Mouse (Mus musculus): Measurements from ENCODE around the gene Nlrp6. TPM values are rescaled to one million over a fixed set of nuclear protein-coding genes. Genes with fewer than 3 reads are reported as not detected.
"Not testable (repeated sequence)": the region's sequence is repeated elsewhere in the genome, so short reads cannot be mapped to it uniquely, and the experiment has no call there.

The Nlrp6 gene
- polyA plus RNA-seq, 1 experiment, result not detected

DNA sequence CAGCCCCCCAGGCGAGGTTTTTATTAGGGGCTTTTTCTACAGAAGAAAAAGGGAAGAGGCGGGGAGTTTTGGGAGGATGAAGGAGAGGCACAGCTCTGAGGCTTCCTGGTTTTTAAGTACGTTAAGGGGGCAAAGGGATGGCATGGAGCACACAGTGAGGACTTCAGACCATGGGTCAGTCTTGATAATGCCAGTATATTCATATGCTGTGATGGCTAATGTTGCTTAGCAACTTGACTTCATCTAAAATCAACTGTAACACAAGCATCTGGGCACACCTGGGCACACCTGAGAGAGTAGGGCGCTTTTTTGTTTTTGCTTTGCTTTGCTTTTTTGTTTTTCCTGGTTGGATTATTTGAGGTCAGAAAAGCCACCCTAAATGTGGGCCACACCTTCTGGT, 46.2 kb downstream of the Nlrp6 start, which contains the start of gene Ifitm1:
Gene Ifitm1, plus strand, starts transcription at position 301 of the 400 bp plus-strand sequence.
- Histone ChIP-seq H3K4me1 (ENCODE audit: control insufficient read depth, insufficient read depth, low read length) (peaks cover 3% of the 10 kb centered on the region; the same call in 1 of the 2 replicates), H3K4me3 (ENCODE audit: insufficient read depth, low read length) (no peak within 1 kb of the TSS), H3K27ac (ENCODE audit: insufficient read depth, low read length) (no peak within 1 kb of the TSS)
- TF ChIP-seq CTCF (IDR thresholded peaks at IDR 0.05; ENCODE audit: borderline replicate concordance, insufficient read depth, low read length), result no peak
- no peak for TF ChIP-seq POLR2A (IDR thresholded peaks at IDR 0.05; ENCODE audit: low read depth, low read length)

DNA sequence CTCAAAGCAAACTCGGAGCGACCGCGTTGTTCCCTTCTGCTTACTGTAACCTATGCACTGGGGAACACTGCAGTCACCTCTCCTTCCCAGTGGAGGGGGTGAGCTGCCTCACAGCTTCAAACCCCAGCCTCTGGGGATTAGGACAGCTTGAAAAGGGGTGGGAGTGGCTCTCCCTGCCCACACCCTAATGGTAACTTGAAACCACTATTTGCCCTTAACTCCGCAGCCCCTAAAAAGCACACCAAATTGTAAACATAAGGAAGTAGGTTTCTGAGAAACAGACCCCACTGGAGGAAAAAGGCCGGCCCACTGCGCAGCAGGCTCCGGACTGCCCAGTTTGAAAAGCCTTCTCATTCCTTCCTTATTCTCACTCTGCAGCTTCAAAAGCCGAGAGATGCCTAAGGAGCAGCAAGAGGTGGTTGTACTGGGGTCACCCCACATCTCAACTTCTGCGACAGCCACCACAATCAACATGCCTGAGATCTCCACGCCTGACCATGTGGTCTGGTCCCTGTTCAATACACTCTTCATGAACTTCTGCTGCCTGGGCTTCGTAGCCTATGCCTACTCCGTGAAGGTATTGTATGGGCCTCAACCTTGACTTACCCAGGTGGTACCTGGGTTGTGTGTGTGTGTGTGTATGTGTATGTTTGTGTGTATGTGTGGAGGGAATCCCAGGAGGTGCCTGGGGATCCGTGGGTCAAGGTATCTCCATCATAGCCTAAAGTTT, 47.3 kb downstream of the Nlrp6 start:
- TF ChIP-seq CTCF (IDR thresholded peaks at IDR 0.05; ENCODE audit: borderline replicate concordance, insufficient read depth, low read length) (no peak), POLR2A (IDR thresholded peaks at IDR 0.05; ENCODE audit: low read depth, low read length) (no peak)
- Histone ChIP-seq H3K4me3 (ENCODE audit: insufficient read depth, low read length) (no peak overlapping the region), H3K27ac (ENCODE audit: insufficient read depth, low read length) (no peak overlapping the region), H3K4me1 (ENCODE audit: control insufficient read depth, insufficient read depth, low read length) (peaks cover 5% of the 10 kb centered on the region; the same call in 1 of the 2 replicates)

DNA sequence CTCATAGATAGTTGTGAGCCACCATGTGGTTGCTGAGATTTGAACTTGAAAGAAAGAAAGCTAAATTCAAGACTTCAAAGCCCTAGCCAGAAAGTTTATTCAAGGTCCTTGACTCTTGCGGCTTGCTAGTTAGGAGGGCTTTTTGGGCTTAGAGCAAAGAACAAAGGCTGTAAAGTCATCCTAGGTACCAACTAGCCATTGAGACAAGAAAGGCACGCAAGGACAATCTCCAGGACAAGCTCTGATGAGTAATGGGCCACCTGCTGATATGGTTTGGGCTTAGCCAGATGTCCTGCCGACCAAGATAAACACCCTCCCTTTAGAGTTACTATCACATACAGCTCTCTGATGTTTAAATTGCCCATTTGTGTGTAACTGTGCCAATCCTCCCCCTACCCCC, 48.0 kb downstream of the Nlrp6 start:
- not testable (repeated sequence) for H3K4me3 ChIP-seq (ENCODE audit: insufficient read depth, low read length); H3K27ac ChIP-seq (ENCODE audit: insufficient read depth, low read length); H3K4me1 ChIP-seq (ENCODE audit: control insufficient read depth, insufficient read depth, low read length)

DNA sequence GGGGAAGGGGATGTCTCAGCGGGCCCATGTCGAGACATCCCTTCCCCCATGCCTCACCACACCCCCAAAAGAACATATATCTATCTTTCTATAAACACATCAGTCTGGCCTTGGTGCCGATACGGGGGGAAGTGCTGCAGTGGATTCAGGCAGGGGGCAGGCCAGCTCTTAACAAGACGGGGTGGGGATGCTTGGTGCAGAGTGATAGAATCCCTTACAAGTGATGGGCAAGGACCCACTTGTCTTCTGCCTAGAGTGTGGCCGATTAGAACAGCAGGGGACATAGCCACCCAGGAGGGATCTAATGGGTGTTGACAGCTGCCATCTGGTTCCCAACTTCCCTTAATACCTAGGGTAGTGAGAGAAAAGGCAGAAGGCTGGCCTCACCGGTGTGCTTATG, 50.2 kb downstream of the Nlrp6 start:
- peaks cover 20% of the 10 kb centered on the region for H3K4me1 ChIP-seq (ENCODE audit: control insufficient read depth, insufficient read depth, low read length)
- TF ChIP-seq POLR2A (IDR thresholded peaks at IDR 0.05; ENCODE audit: low read depth, low read length) (no peak), CTCF (IDR thresholded peaks at IDR 0.05; ENCODE audit: borderline replicate concordance, insufficient read depth, low read length) (no peak)
- H3K4me3 ChIP-seq (ENCODE audit: insufficient read depth, low read length), result no peak overlapping the region
- H3K27ac ChIP-seq (ENCODE audit: insufficient read depth, low read length), result no peak overlapping the region

DNA sequence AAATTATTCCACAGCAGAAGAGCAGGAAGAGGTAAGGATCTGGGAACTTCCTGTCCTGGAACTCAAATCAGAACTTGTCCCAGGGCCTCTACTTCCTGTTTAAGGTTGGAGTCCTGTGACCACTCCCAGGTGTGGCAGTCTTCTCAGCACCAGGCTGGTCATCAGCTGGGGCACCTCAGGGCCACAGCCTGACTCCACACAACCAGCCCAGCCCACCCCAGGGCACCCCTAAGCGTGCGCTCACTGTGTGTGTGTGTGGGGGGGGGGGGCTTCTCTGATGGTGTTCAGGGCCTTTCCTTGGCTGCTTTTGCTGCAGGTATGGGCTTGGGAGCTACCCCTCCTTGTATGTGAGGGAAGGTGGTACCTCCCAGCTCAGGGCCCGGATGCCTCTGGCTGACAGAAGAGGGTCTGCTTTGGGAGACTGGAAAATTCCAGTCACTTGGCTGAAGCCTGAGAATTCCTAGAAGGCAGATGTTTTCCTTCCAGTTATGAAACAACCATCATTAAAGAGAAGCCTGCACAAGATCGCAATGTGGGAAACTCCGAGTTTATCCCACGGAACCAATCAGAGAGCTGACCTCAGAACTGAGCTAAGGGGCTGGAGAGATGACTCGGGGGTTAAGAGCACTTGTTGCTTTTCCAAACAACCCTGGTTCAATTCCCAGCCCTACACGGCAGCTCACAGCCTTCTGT, 50.9 kb downstream of the Nlrp6 start:
- TF ChIP-seq CTCF (IDR thresholded peaks at IDR 0.05; ENCODE audit: borderline replicate concordance, insufficient read depth, low read length) (no peak), POLR2A (IDR thresholded peaks at IDR 0.05; ENCODE audit: low read depth, low read length) (no peak)
- Histone ChIP-seq H3K27ac (ENCODE audit: insufficient read depth, low read length) (no peak overlapping the region), H3K4me3 (ENCODE audit: insufficient read depth, low read length) (no peak overlapping the region), H3K4me1 (ENCODE audit: control insufficient read depth, insufficient read depth, low read length) (peaks cover 20% of the 10 kb centered on the region)

DNA sequence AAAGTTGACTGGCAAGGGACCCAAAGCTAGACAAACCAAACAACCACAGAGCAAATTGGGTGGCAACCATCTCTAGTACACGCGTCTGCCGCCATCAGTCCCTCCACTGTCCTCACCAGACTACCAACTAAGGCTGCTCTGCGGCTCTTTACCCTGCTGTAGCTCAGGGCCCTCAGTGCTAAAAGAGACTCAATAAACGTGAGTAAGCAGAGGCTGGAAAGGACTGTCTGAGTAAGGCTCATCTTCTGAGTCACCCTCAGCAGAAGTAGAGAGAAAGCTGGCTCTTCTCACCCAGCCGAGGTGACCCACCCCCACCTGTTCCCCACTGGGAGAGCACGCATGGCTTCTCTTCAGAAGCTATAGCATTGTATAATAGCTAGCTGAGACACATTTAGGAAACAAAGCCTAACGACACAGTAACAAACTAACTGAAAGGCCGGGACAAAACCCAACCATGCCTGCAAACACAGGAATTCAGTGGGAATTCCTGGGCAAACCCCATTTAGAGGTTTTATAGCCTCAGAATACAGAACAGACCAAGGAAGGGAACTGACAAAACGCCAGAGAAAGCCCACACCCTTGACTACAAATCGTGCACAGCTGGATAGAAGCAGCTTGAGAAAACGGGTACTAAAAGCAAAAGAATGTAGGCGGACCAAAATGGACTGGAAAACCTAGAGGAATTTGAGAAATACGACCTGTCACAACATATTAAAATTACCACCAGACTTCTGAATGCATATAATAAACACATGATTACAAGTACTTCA, 52.9 kb downstream of the Nlrp6 start:
- peaks cover 17% of the 10 kb centered on the region for H3K4me1 ChIP-seq (ENCODE audit: control insufficient read depth, insufficient read depth, low read length)
- TF ChIP-seq POLR2A (IDR thresholded peaks at IDR 0.05; ENCODE audit: low read depth, low read length) (no peak), CTCF (IDR thresholded peaks at IDR 0.05; ENCODE audit: borderline replicate concordance, insufficient read depth, low read length) (no peak)
- peak overlapping the region; percentile 81 for H3K27ac ChIP-seq (ENCODE audit: insufficient read depth, low read length)
- H3K4me3 ChIP-seq (ENCODE audit: insufficient read depth, low read length), result no peak overlapping the region

DNA sequence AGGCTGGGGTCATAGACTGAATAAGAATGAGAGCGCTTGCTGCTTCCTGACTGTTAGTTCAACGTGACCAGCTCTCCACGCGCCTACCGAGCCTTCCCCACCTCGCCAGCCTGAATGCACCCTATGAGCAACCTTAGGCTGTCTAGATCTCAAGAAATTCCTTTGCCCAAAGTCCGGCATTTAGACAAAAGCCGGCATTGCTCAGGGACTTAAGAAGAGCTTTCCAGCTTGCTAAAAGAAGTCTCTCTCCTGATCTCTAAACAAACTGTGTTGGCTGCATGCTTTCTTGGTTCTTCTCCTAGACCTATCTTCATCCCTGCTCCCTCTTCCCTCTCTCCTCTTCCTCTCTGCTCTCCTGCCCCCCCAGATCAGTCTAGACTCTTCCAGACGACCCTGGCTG, 54.2 kb downstream of the Nlrp6 start:
- H3K4me3 ChIP-seq (ENCODE audit: insufficient read depth, low read length), result no peak overlapping the region
- TF ChIP-seq POLR2A (IDR thresholded peaks at IDR 0.05; ENCODE audit: low read depth, low read length) (no peak), CTCF (IDR thresholded peaks at IDR 0.05; ENCODE audit: borderline replicate concordance, insufficient read depth, low read length) (no peak)
- H3K27ac ChIP-seq (ENCODE audit: insufficient read depth, low read length), result 0 out of 2 replicates have a peak overlapping the region, but pooled peaks have one; percentile 43
- H3K4me1 ChIP-seq (ENCODE audit: control insufficient read depth, insufficient read depth, low read length), result peaks cover 17% of the 10 kb centered on the region

DNA sequence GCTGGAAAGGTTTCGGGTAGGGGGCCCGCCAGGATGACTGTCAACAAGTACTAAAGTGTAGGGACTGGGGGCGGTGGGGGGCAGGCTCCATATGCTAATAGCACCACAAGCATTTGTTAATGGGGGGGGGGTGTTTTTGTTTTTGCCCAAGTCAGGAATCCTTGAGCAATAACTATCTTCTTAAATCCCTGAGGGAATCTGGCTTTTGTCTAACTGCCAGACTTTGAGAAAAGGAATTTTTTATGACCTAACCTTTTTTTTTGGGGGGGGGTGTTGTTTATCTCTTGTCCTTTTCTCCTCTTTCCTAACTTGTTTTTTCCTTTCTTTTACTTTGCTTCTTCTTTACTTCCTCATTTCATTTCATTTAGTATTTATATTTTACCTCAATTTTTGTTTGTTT, 54.8 kb downstream of the Nlrp6 start:
- Histone ChIP-seq H3K4me3 (ENCODE audit: insufficient read depth, low read length) (no peak overlapping the region), H3K4me1 (ENCODE audit: control insufficient read depth, insufficient read depth, low read length) (peaks cover 17% of the 10 kb centered on the region), H3K27ac (ENCODE audit: insufficient read depth, low read length) (no peak overlapping the region)
- TF ChIP-seq POLR2A (IDR thresholded peaks at IDR 0.05; ENCODE audit: low read depth, low read length), result no peak
- no peak for TF ChIP-seq CTCF (IDR thresholded peaks at IDR 0.05; ENCODE audit: borderline replicate concordance, insufficient read depth, low read length)

DNA sequence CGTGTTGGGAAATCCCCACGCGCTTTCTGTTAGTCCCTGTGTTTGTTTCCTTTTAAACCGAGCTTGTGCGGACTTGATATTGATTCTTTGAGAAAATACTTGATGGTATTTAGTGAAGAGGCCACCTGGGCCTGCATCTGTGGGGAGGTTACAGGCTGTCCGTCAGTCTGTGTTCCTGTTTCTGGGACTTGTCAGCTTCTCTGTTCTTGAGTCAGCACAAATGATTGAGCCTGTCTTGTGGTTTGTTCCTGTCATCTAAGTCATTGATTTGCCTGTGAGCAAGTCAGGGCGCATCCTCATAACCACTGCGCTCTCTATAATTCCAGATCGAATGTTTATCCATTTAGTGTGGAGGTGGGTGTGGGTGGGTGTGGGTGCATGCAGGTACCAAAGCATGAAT, 56.0 kb downstream of the Nlrp6 start:
- not testable (repeated sequence) for H3K27ac ChIP-seq (ENCODE audit: insufficient read depth, low read length); H3K4me3 ChIP-seq (ENCODE audit: insufficient read depth, low read length)
- peaks cover 17% of the 10 kb centered on the region for H3K4me1 ChIP-seq (ENCODE audit: control insufficient read depth, insufficient read depth, low read length)

Other genes with a start within 250 kb of the Nlrp6 start
- gene Olfr45, start 239.0 kb upstream of the Nlrp6 start, polyA plus RNA-seq (2011; ENCODE audit: insufficient read length, low read depth, missing spikeins), result not detected in 2 replicates
- not detected in 2 replicates for gene Olfr541, start 223.6 kb upstream of the Nlrp6 start, polyA plus RNA-seq (2011; ENCODE audit: insufficient read length, low read depth, missing spikeins)
- not detected in 2 replicates for gene Cyp2e1, start 157.2 kb upstream of the Nlrp6 start, polyA plus RNA-seq (2011; ENCODE audit: insufficient read length, low read depth, missing spikeins)
- not detected in 2 replicates for gene Syce1, start 133.1 kb upstream of the Nlrp6 start, polyA plus RNA-seq (2011; ENCODE audit: insufficient read length, low read depth, missing spikeins)
- gene Zfp941, start 98.7 kb upstream of the Nlrp6 start, polyA plus RNA-seq (2011; ENCODE audit: insufficient read length, low read depth, missing spikeins), result 2.2 and 3.5 TPM in 2 replicates
- not detected in 2 replicates for gene Urah, start 85.9 kb upstream of the Nlrp6 start, polyA plus RNA-seq (2011; ENCODE audit: insufficient read length, low read depth, missing spikeins)
- not detected in 2 replicates for gene Scgb1c1, start 75.4 kb upstream of the Nlrp6 start, polyA plus RNA-seq (2011; ENCODE audit: insufficient read length, low read depth, missing spikeins)
- not detected in 2 replicates for gene Odf3, start 73.1 kb upstream of the Nlrp6 start, polyA plus RNA-seq (2011; ENCODE audit: insufficient read length, low read depth, missing spikeins)
- gene Gm45785, start 64.6 kb upstream of the Nlrp6 start, polyA plus RNA-seq (2011; ENCODE audit: insufficient read length, low read depth, missing spikeins), result not detected in 2 replicates
- 53.4 and 58.1 TPM in 2 replicates for gene Ric8a, start 63.9 kb upstream of the Nlrp6 start, polyA plus RNA-seq (2011; ENCODE audit: insufficient read length, low read depth, missing spikeins)
- 29.9 and 35.7 TPM in 2 replicates for gene Bet1l, start 63.3 kb upstream of the Nlrp6 start, polyA plus RNA-seq (2011; ENCODE audit: insufficient read length, low read depth, missing spikeins)
- gene Psmd13, start 38.9 kb upstream of the Nlrp6 start, polyA plus RNA-seq (2011; ENCODE audit: insufficient read length, low read depth, missing spikeins), result 206 and 213 TPM in 2 replicates
- gene Sirt3, start 38.6 kb upstream of the Nlrp6 start, polyA plus RNA-seq (2011; ENCODE audit: insufficient read length, low read depth, missing spikeins), result 7.6 and 8.2 TPM in 2 replicates
- not detected in 2 replicates for gene Cox8b, start 20.5 kb upstream of the Nlrp6 start, polyA plus RNA-seq (2011; ENCODE audit: insufficient read length, low read depth, missing spikeins)
- 14.3 and 19.1 TPM in 2 replicates for gene Pgghg, start 20.5 kb downstream of the Nlrp6 start, polyA plus RNA-seq (2011; ENCODE audit: insufficient read length, low read depth, missing spikeins)
- gene Ifitm5, start 29.4 kb downstream of the Nlrp6 start, polyA plus RNA-seq (2011; ENCODE audit: insufficient read length, low read depth, missing spikeins), result 3.0 TPM in 1 of 2 replicates, not detected in the other
- not detected in 2 replicates for gene Gm45717, start 35.0 kb downstream of the Nlrp6 start, polyA plus RNA-seq (2011; ENCODE audit: insufficient read length, low read depth, missing spikeins)
- 771 and 857 TPM in 2 replicates for gene Ifitm2, start 35.1 kb downstream of the Nlrp6 start, polyA plus RNA-seq (2011; ENCODE audit: insufficient read length, low read depth, missing spikeins)
- gene Ifitm1, start 46.3 kb downstream of the Nlrp6 start, polyA plus RNA-seq (2011; ENCODE audit: insufficient read length, low read depth, missing spikeins), result 5.1 and 16.5 TPM in 2 replicates
- 1,040 and 1,188 TPM in 2 replicates for gene Ifitm3, start 89.9 kb downstream of the Nlrp6 start, polyA plus RNA-seq (2011; ENCODE audit: insufficient read length, low read depth, missing spikeins)
- gene Ifitm6, start 97.0 kb downstream of the Nlrp6 start, polyA plus RNA-seq (2011; ENCODE audit: insufficient read length, low read depth, missing spikeins), result not detected in 2 replicates
- gene Gm17387, start 108.2 kb downstream of the Nlrp6 start, polyA plus RNA-seq (2011; ENCODE audit: insufficient read length, low read depth, missing spikeins), result not detected in 2 replicates
- gene B4galnt4, start 140.2 kb downstream of the Nlrp6 start, polyA plus RNA-seq (2011; ENCODE audit: insufficient read length, low read depth, missing spikeins), result 0.53 and 1.6 TPM in 2 replicates
- gene Pkp3, start 157.3 kb downstream of the Nlrp6 start, polyA plus RNA-seq (2011; ENCODE audit: insufficient read length, low read depth, missing spikeins), result not detected in 2 replicates
- not detected in 2 replicates for gene Sigirr, start 179.7 kb downstream of the Nlrp6 start, polyA plus RNA-seq (2011; ENCODE audit: insufficient read length, low read depth, missing spikeins)
- not detected in 2 replicates for gene Ano9, start 196.9 kb downstream of the Nlrp6 start, polyA plus RNA-seq (2011; ENCODE audit: insufficient read length, low read depth, missing spikeins)
- gene Ptdss2, start 201.5 kb downstream of the Nlrp6 start, polyA plus RNA-seq (2011; ENCODE audit: insufficient read length, low read depth, missing spikeins), result 27.0 and 28.3 TPM in 2 replicates

Data from embryonic fibroblast, embryonic 13.5 days (primary cell).